Mouse (Mus musculus): ENCODE results near the gene Gm17019. TPM values are rescaled to one million over a fixed set of nuclear protein-coding genes. Genes with fewer than 3 reads are reported as not detected.
"Not testable (repeated sequence)": the region's sequence is repeated elsewhere in the genome, so short reads cannot be mapped to it uniquely, and the experiment has no call there.

Gm17019 gene
- not detected in 2 replicates for polyA plus RNA-seq (2015; fragmentation: Nextera tagmentation; extraction: Ambion mirVana)

DNA sequence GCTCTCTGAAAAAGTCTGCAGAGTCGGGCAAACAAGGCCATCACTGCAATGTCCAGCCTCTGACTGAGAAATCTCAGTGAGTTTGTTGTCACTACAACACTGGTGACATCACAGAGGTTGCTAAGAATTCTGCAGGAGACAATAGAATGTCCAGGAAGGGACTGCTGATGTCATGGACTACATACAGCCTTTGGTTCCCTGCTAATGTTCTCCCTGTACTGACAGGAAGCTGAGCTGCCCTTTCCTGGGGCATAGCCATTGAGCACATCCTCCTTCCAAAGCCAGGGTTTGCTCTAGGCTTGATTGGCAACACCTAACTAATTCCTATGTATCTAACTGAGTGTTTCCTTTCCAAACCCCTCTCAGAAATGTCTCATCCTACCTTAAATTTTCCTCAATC lies at the start of gene Gm17019:
Gm17019 (minus strand) TSS at position 101 of the 400 bp plus-strand sequence.
- not testable (repeated sequence) for H3K27ac ChIP-seq; H3K4me2 ChIP-seq; ATAC-seq (ENCODE audit: borderline replicate concordance, extremely low read depth, low FRiP score, low TSS enrichment); H3K27me3 ChIP-seq; H3K4me1 ChIP-seq; H3K9me3 ChIP-seq; H3K9ac ChIP-seq; H3K36me3 ChIP-seq; H3K4me3 ChIP-seq
- WGBS = 29% methylated on average over 1 of the region's 1 CpGs

DNA sequence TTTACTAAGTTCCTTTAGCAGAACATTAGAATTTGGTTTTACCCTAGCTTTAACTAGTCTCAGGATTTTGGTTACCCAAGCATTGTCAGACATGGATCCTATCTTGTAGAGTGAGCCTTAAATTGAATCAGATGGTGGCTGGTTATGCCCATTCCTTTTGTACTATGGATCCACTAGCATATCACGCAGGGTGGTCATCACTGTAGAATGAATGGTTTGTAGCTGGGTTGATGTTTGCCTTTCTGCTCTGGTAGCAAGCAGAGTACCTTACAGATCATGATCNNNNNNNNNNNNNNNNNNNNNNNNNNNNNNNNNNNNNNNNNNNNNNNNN lies 29.6 kb upstream of the Gm17019 start:
- H3K36me3 ChIP-seq; H3K4me3 ChIP-seq; H3K27me3 ChIP-seq; H3K9ac ChIP-seq; H3K4me2 ChIP-seq; H3K4me1 ChIP-seq; H3K9me3 ChIP-seq; ATAC-seq (ENCODE audit: borderline replicate concordance, extremely low read depth, low FRiP score, low TSS enrichment); H3K27ac ChIP-seq: not testable (repeated sequence)
- 84% methylated on average over 1 of the region's 1 CpGs for WGBS

DNA sequence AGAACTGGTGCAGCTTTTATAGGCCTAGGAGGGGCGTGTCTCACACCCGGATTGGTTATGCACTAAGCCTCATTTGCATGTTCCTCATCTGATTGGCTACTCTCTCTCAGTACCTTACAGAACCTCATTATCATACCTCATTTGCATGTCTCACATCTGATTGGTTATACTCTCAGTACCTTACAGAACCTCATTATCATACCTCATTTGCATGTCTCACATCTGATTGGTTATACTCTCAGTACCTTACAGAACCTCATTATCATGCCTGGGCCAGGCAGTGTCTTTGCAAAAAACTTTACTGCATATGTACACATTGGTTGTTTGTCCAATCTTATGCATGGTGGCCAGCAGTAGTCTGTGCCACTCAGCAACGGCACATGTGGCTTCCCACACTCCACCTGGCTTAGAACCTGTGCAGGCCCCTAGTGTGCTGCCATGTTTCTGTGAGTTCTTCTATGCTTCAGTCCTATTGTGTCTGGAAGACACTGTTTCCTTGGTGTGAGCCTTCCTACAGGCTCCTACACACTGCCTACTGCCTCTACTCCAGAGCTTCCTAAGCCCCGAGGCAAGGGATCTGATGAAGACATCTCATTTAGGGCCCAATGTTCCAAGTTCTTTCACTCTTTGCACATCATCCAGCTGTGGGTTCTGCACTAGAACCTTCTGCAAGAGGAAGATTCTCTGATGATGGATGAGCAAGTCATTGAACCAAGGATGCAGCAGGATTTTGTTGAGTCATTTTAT lies 29.0 kb upstream of the Gm17019 start:
- not testable (repeated sequence) for H3K36me3 ChIP-seq, H3K27ac ChIP-seq, H3K4me2 ChIP-seq, H3K9ac ChIP-seq, H3K27me3 ChIP-seq, H3K9me3 ChIP-seq, H3K4me3 ChIP-seq, H3K4me1 ChIP-seq
- WGBS = 77% methylated on average over 4 of the region's 4 CpGs
- ATAC-seq (ENCODE audit: borderline replicate concordance, extremely low read depth, low FRiP score, low TSS enrichment) = peak; percentile 87

DNA sequence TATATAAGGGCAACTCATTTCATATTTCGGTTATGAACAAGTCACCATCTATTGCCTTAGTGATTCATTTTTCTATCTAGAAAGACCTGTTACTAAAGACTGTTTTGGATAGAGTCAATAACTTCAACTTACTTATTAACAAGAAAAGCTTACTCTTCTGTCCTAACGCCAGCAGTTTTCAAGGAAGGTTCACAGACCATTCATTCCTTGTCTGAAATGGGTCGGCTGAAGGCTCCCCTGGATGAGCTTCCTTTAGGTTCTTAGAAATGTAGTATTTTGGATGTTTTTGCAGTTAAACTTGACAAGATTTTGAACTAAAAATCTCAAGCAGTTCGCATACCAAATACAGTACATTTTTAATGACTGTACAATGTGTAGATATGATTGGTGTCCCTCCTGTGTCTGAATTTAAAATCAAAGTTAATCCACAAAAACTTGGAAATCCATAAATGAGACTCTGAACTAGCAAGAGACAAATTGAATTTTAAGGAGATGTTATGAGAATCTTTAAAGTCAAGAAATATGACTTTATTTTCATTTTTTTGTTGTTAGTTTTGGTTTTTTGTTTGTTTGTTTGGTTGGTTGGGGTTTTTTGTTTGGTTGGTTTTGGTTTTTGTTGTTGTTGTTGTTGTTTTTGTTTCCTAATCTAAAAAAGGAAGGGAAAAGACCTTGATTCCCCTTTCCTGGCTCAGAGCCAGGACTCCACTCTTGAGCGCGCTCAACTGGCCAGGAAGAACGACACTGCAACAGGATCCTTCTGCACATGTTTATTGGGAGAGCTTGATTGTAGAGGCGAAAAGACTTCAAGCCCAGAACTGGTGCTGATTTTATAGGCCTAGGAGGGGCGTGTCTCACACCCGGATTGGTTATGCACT lies 21.6 kb upstream of the Gm17019 start:
- peaks cover 13% of the 10 kb centered on the region for H3K9me3 ChIP-seq
- not testable (repeated sequence) for H3K4me3 ChIP-seq; H3K27me3 ChIP-seq; ATAC-seq (ENCODE audit: borderline replicate concordance, extremely low read depth, low FRiP score, low TSS enrichment); H3K4me2 ChIP-seq; H3K9ac ChIP-seq; H3K4me1 ChIP-seq; H3K27ac ChIP-seq; H3K36me3 ChIP-seq
- 70% methylated on average over 10 of the region's 10 CpGs for WGBS

DNA sequence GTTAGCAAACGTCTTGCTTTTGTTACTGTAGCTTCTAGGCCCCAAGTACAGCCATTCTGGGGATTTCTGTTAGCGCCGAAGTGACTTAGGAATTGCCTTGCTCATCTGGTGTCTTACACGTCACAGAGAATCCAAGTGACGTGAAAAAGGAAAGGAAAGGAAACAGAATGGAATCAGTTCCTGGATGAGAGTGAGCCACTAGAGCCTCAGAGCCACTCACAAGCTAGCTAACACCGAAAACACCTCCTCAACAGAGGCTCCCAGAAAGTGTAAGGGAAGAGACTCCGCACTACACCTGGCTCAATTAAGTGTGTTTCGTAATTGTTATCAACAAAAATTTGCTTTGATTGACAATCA lies 20.8 kb upstream of the Gm17019 start:
- H3K9me3 ChIP-seq = peaks cover 13% of the 10 kb centered on the region
- not testable (repeated sequence) for H3K9ac ChIP-seq; H3K27me3 ChIP-seq; H3K4me1 ChIP-seq; H3K4me3 ChIP-seq; H3K36me3 ChIP-seq; H3K4me2 ChIP-seq; ATAC-seq (ENCODE audit: borderline replicate concordance, extremely low read depth, low FRiP score, low TSS enrichment); H3K27ac ChIP-seq
- 70% methylated on average over 8 of the region's 8 CpGs for WGBS

DNA sequence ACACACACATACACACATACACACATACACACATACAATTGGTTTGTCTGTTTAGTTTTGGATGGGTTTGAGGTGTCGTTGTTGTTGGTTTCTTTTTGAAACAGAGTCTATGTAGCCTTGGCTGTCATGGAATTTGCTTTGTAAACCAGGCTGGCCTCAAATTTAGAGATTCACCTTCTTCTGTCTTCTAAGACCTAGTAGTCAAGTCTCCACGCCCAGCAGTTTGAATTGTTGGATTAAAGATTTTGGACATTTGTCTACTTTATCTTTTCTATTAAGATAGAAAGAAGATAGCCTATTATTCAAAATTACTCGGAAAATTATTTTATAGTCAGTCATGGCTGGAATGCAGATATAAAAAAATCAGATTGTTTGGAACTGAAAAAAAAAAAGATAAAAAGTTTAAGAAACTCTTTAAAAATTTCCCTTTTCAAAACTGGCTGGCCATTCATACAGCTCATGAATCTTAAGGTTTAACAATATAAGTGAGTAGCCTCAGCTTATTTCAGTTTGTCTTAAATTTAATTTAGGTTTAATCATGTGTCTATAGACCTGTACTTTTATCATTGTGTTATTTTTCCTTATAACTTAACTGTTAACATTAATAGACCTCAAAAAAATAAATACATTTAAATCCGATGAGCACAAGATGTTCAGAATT lies 20.3 kb upstream of the Gm17019 start:
- not testable (repeated sequence) for H3K27ac ChIP-seq; H3K4me1 ChIP-seq; H3K36me3 ChIP-seq; H3K27me3 ChIP-seq; H3K9ac ChIP-seq; H3K4me3 ChIP-seq; ATAC-seq (ENCODE audit: borderline replicate concordance, extremely low read depth, low FRiP score, low TSS enrichment); H3K4me2 ChIP-seq
- WGBS = 80% methylated on average over 4 of the region's 4 CpGs
- peaks cover 10% of the 10 kb centered on the region; the same call in 1 of the 2 replicates for H3K9me3 ChIP-seq

DNA sequence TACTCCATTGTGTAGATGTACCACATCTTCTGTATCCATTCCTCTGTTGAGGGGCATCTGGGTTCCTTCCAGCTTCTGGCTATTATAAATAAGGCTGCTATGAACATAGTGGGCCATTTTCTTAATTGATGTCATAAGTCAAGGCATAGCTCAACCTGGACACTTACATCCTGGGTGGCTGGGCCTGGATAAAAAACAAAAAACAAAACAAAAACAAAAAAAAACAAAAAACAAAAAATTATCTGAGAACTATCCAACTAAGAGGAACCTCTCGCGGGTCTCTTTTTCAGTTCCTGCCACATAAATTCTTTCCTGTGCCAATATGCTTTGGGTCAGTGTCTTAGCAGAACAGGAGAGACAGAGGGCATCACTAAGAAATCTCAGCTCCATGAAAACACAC lies 18.0 kb upstream of the Gm17019 start:
- not testable (repeated sequence) for H3K27ac ChIP-seq; H3K4me2 ChIP-seq; H3K4me1 ChIP-seq; H3K9ac ChIP-seq; H3K27me3 ChIP-seq; H3K36me3 ChIP-seq; H3K4me3 ChIP-seq; ATAC-seq (ENCODE audit: borderline replicate concordance, extremely low read depth, low FRiP score, low TSS enrichment)
- H3K9me3 ChIP-seq = peaks cover 10% of the 10 kb centered on the region; the same call in 1 of the 2 replicates
- 70% methylated on average over 2 of the region's 2 CpGs for WGBS

DNA sequence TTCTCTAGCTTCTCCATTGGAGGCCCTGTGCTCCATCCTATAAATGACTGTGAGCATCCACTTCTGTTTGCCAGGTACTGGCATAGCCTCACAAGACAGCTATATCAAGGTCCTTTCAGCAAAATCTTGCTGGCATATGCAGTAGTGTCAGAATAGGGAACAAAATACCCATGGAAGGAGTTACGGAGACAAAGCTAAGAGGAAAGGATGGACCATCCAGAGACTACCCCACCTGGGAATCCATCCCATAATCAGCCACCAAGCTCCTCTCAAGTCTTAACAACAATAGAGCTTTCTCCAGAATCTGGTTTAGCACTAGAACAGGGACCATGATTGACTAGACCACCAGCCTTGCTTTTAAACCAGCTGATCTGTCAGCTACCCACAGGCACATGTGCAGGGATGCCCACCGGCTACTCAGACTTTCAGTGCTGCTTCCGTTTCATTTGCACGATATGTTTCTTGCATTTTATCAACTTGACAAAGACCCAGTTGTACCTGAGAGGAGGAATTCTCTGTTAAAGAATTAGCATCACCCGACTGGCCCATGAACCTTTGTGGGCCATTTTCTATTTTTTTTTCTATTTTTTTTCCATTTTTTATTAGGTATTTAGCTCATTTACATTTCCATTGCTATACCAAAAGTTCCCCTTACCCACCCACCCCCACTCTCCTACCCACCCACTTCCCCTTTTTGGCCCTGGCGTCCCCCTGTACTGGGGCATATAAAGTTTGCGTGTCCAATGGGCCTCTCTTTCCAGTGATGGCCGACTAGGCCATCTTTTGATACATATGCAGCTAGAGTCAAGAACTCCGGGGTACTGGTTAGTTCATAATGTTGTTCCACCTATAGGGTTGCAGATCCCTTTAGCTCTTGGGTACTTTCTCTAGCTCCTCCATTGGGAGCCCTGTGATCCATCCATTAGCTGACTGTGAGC lies 12.3 kb upstream of the Gm17019 start:
- not testable (repeated sequence) for H3K9me3 ChIP-seq, H3K27ac ChIP-seq, H3K4me1 ChIP-seq, H3K36me3 ChIP-seq, H3K4me3 ChIP-seq, H3K9ac ChIP-seq, H3K27me3 ChIP-seq, H3K4me2 ChIP-seq
- WGBS = 81% methylated on average over 9 of the region's 9 CpGs
- peak; percentile 52; the same call in 1 of the 2 replicates for ATAC-seq (ENCODE audit: borderline replicate concordance, extremely low read depth, low FRiP score, low TSS enrichment)

DNA sequence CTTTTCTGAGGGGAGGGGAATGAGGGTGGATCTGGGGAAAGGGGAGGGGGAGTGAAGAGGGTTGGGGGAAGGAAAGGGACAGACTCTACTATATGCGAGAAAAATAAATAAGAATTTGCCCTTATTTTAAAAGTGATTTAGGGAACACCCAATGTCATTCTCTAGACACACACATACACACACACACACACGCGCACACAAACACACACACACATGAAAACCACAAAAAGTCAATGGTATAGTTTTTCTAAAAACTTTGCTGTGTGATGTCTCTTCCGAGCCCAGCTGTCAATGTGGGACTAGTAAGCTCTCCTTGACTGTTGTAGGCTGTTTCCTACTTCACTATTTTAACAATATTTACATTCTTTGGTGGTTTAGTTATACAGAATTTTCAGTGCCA lies 8.0 kb upstream of the Gm17019 start:
- not testable (repeated sequence) for H3K4me1 ChIP-seq; H3K4me2 ChIP-seq; ATAC-seq (ENCODE audit: borderline replicate concordance, extremely low read depth, low FRiP score, low TSS enrichment); H3K27ac ChIP-seq; H3K4me3 ChIP-seq; H3K9me3 ChIP-seq; H3K36me3 ChIP-seq; H3K9ac ChIP-seq; H3K27me3 ChIP-seq
- WGBS = 60% methylated on average over 4 of the region's 4 CpGs

DNA sequence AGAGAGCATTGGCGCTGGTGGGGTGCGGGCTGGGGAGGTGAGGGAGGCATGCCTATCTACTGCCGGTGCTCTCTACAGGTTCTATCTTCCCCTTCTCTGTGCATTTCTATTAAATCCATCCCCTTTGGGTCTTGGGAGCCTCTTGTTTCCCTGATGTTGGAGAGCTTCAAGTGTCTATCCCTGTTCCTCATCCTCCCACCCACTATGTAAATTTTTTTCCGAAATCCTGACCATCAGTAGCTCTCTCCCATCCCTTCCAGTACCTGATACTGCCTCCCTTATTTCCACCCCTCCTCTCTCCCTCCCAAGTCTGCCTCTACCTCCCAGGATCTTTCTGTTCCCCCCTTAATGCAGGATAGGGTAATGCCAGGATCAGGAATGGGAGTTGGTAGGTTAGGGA lies 7.2 kb upstream of the Gm17019 start:
- not testable (repeated sequence) for H3K4me1 ChIP-seq, H3K4me2 ChIP-seq, H3K27me3 ChIP-seq, H3K36me3 ChIP-seq, H3K9ac ChIP-seq, H3K27ac ChIP-seq, H3K4me3 ChIP-seq, H3K9me3 ChIP-seq
- 79% methylated on average over 4 of the region's 4 CpGs for WGBS
- peak; percentile 96 for ATAC-seq (ENCODE audit: borderline replicate concordance, extremely low read depth, low FRiP score, low TSS enrichment)

DNA sequence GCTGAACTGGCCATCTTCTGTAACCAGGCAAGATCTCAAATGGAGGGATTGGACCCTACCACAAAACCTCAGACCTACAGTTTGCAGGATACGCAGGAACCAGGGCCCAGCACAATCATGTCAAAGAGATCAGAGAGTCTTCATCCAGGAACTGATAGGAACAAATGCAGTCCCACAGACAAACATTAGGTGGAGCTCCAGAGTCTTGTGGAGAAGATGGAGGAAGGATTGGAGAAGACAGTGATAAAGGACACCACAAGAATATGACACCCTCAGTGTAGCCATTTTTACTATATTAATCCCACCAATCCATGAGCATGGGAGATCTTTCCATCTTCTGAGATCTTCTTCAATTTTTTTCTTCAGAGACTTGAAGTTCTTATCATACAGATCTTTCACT lies 8.5 kb downstream of the Gm17019 start:
- H3K27ac ChIP-seq; H3K36me3 ChIP-seq; H3K9ac ChIP-seq; H3K4me1 ChIP-seq; H3K4me3 ChIP-seq; H3K4me2 ChIP-seq; ATAC-seq (ENCODE audit: borderline replicate concordance, extremely low read depth, low FRiP score, low TSS enrichment); H3K9me3 ChIP-seq; H3K27me3 ChIP-seq: not testable (repeated sequence)
- WGBS = 67% methylated on average over 1 of the region's 1 CpGs

Measured in lung, embryonic 15.5 days (tissue).